Mouse (Mus musculus) induced T-regulatory cell, adult 2 months (primary cell): ENCODE measurements around the gene Hist2h2ac.
A peak's percentile ranks its signal among the peaks of the same experiment; 100 is the strongest.
"Not testable (repeated sequence)": the region's sequence is repeated elsewhere in the genome, so short reads cannot be mapped to it uniquely, and the experiment has no call there.

Experiments used
- DNase-seq: peaks from one replicate; pipeline ENCODE4 v3.0.0-alpha.2; 2012; ENCODE audit warnings: low read depth

Gene Hist2h2ac

GRCm38 (mm10) chr3:96220765-96221639 lies at the start of gene Hist2h2ac, which contains the start of gene Hist2h2be:
TSS of gene Hist2h2ac (minus strand) at chr3:96220880.
TSS of gene Hist2h2be (plus strand) at chr3:96221119.
- DNase-seq = peak; percentile 96

GRCm38 (mm10) chr3:96269511-96270474 lies 49.1 kb upstream of the Hist2h2ac start, which contains the start of gene Hist2h2bb:
TSS of gene Hist2h2bb (plus strand) at chr3:96269752.
- DNase-seq = peak; percentile 98

GRCm38 (mm10) chr3:96268776-96269378 lies 48.2 kb upstream of the Hist2h2ac start:
- DNase-seq = not testable (repeated sequence)

GRCm38 (mm10) chr3:96268051-96268775 lies 47.5 kb upstream of the Hist2h2ac start, which contains the start of gene Hist2h3b:
TSS of gene Hist2h3b (plus strand) at chr3:96268654.
- peak; percentile 88 for DNase-seq

GRCm38 (mm10) chr3:96267541-96267940 lies 46.9 kb upstream of the Hist2h2ac start:
- no peak for DNase-seq

GRCm38 (mm10) chr3:96266132-96266710 lies 45.5 kb upstream of the Hist2h2ac start:
- DNase-seq = no peak

- DNase-seq = no peak
These were observed 43.8 kb upstream of the Hist2h2ac start for GRCm38 (mm10) chr3:96264404-96264949.

- no peak for DNase-seq
These were observed 43.1 kb upstream of the Hist2h2ac start for GRCm38 (mm10) chr3:96263558-96264403.

- DNase-seq = peak; percentile 98
These were observed 42.4 kb upstream of the Hist2h2ac start, which contains the start of gene Hist2h4 for GRCm38 (mm10) chr3:96262979-96263550. TSS of gene Hist2h4 (minus strand) at chr3:96263311.

GRCm38 (mm10) chr3:96262216-96262875 lies 41.7 kb upstream of the Hist2h2ac start:
- DNase-seq = peak; percentile 84

GRCm38 (mm10) chr3:96261623-96262022 lies 40.9 kb upstream of the Hist2h2ac start:
- DNase-seq = no peak

- no peak for DNase-seq
These were observed 39.5 kb upstream of the Hist2h2ac start for GRCm38 (mm10) chr3:96260220-96260619.

- no peak for DNase-seq
These were observed 36.5 kb upstream of the Hist2h2ac start for GRCm38 (mm10) chr3:96257190-96257589.

GRCm38 (mm10) chr3:96255926-96256593 lies 35.4 kb upstream of the Hist2h2ac start:
- DNase-seq = peak; percentile 57

GRCm38 (mm10) chr3:96254683-96255355 lies 34.1 kb upstream of the Hist2h2ac start:
- DNase-seq = no peak

GRCm38 (mm10) chr3:96251787-96252186 lies 31.1 kb upstream of the Hist2h2ac start:
- peak; percentile 14 for DNase-seq

- peak; percentile 5 for DNase-seq
These were observed 30.2 kb upstream of the Hist2h2ac start for GRCm38 (mm10) chr3:96250890-96251289.
